Mouse (Mus musculus) fat pad, adult 2 months (tissue): ENCODE data around the gene Cmip.
A peak's percentile ranks its signal among the peaks of the same experiment; 100 is the strongest.

Experiments
- DNase-seq: peaks from one replicate; pipeline ENCODE4 v3.0.0-alpha.2; 2011; ENCODE audit warnings: low read depth, low spot score; ENCODE audit errors: extremely low read depth

Cmip gene

DNA sequence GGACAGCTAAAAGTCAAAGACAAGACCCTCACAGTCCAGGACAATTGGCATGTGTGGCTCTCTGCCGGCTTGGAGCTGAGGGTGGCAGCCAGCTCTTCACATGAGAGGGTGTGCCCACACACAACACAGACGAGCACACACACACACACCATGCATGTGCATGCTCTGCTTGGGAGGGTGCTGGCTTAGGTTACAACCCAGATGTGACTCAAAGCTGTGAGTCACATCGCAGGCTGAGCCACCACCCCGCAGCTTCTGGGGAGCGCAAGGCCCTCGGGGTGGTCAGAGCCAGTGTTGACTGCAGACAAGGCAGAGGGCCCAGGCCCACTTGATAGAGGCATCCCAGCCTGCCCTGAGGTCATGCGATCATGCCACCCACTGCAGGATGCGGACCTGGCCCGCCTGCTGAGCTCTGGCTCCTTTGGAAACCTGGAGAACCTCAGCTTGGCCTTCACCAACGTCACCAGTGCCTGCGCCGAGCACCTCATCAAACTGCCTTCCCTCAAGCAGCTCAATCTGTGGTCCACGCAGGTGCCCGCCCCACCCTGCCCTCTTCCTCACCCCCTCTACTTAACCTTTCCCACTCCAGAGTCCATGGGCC lies 197.8 kb downstream of the Cmip start:
- no peak for DNase-seq

DNA sequence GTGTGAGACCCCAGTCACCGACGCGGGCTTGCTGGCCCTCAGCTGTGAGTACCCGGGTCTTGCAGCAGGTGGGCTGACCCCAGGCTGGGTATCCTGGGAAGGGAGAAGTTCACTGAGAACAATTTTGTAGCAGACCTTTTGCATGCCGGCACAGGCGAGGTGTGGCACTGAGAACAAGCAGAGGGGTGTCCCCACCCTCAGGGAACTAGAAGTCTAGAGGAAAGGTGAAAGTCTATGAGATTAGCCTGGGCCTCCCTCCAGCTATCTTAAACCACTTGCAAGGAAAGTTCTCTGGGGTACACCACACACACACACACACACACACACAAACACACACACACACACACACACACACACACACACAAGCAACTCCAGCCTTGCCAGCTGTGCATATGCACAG lies 198.8 kb downstream of the Cmip start:
- DNase-seq: no peak

DNA sequence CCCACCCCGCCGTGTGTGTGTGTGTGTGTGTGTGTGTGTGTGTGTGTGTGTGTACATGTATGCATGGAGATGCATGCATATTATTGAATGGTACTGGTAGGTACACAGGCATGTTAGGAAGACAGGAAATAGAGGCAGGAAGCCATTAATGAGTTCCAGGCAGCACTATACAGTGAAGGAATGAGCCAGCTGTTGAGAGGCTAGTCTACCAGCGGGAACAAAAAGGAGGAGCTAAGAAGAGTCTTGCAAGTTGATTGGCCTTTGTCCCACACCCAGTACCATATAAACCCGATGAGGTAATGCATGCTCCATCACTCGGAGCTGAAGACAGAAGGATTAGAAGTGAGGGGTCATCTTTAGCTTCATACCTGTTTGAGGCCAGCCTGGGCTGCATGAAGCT lies 201.6 kb downstream of the Cmip start:
- DNase-seq: no peak

DNA sequence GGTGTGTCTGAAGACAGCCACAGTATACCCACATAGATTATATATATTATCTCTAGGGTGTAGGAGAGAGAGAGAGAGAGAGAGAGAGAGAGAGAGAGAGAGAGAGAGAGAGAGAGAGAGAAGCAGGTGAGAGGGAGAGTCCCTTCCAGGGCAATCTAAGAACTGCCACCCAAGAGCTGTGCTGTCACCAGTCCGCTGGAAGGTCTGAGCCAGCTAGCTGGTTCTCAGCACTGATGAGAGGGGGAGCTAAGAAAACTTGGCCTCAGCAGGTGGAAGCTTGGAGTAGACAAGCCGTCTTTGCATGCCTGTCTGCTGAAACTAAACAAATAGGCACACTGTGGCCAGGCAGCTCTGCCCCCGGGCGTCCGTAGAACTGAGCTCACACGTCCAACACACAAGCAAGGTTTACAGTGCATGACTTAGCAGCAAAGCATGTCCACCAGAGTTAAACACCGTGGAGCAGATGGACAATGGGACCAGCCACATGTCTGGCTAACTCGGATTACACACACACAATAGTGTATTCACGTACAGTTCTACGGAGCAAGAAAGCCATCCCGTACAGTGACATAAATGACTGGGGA lies 205.9 kb downstream of the Cmip start:
- DNase-seq: no peak

DNA sequence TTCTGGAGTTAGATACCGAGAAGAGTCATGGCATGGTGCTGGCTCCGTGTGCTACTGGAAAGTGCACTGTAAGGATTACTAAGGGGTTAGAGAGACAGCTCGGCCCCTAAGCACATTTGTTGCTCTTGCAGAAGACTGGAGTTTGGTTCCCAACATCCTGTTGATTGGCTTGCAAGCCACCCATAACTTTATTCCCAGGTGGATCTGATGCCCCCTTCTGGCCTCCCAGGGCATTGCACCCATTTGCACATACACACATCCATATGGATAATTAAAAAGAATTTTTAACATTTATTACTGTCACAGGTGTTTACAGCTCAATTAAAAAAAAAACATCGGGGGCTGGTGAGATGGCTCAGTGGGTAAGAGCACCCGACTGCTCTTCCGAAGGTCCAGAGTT lies 207.7 kb downstream of the Cmip start:
- DNase-seq: no peak

DNA sequence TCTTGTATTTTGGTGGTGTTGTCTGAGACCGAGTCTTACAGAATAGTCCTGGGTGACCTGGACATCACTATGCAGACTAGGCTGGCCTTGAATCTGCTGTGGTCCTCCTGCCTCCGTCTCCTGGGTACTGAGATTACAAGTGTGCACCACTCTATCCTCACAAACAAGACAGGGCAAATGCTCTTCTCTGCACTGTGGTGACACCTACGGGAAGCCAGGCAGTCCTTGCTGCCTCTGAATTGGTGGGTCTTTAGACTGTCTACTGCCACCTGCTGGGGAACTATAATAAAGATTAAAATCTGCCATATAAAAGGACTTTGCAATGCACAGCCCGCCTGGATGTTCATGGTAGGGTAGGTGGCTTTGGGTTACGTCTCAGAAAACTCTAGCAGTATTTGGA lies 208.4 kb downstream of the Cmip start:
- no peak for DNase-seq

DNA sequence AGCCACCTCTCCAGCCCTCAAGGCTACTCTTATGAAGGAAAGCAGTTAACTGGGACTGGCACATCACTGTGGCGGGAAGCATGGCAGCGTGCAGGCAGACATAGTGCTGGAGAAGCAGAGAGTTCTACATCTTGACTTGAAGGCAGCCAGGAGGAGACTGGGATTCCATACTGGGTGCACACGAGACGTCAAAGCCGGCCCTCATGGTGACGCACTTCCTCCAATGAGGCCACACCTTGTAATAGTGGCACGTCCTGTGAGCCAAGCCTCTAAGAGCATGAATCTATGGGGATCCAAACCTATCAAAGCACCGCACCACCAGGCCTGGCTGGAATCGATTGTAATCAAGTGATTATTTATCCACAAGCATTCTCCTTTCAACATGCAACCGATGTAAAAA lies 210.6 kb downstream of the Cmip start:
- DNase-seq: no peak

DNA sequence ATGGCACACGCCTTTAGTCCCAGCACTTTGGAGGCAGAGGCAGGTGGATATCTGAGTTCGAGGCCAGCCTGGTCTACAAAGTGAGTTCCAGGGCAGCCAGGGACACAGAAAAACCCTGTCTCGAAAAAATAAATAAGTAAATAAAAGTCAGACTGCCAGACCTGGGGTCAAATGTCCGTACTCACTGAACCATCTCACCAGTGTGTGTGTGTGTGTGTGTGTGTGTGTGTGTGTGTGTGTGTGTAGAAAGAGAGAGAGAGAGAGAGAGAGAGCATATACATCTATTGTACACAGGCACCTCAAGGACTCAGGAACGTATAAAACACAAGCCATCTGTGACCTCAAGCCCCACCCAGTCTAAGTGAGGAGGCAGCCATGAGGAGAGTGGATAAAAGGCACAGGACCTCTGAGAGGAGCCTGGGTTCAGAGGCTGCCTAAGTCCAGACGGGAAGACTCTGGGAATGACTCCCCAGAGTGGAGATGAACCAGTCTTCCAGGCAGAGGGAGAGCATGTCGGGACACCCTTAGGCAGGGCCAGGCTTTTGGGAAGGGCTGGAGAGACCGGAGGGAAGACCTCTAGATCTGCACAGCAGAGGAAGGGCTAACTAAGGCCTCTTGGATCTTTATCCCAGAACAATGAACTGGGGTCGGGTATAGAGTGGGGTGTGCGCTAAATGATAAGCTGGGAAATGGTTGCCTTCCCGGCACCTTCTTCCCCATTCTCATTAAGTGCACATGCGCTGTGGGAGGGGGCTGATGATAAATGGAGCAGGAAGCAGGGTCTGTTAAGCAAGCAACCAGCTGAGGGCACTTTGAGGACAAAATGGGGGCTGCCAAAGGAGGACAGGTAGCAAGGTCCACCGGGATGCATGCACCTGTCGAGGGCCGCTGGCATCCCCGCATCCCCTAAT lies 212.8 kb downstream of the Cmip start:
- no peak for DNase-seq

DNA sequence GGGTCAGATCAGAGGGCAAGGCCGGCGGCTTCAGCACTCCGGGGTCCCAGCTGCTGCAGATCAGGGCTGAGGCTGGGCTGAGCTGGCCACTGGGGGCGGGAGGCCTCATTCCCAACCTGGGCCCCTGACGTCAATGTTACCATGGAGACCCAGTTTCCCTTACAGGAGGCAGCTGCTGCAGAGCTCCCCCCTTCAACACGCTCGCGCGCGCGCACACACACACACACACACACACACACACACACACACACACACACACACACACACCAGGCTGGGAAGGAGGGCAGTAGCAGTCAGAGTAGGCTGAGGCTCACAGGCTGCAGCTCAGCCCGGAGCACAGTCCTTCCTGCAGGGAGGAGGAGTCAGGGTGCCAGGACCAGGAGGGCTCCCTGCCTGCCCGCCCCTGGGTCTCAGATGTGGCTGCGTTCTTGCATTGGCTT lies 213.5 kb downstream of the Cmip start:
- DNase-seq: no peak

DNA sequence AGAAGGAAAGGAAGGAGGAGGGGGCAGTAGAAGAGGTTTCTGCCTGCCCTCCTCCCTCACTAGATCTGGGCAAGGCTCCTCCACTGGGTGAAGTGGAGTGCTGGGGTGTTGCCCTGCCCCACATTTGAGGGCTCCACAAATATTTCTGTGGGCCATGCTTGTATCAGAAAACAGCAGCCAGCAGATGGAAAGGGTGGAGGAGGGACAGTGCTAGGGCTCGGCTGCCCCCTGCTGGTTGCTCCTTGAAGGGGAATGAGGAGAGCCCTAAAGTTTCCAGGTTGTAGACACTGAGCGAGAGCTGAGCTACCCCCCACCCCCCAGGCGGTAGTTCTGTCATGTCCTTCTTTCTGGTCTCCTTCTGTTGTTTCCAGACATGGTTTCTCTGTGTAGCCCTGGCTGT lies 214.3 kb downstream of the Cmip start:
- DNase-seq: no peak

DNA sequence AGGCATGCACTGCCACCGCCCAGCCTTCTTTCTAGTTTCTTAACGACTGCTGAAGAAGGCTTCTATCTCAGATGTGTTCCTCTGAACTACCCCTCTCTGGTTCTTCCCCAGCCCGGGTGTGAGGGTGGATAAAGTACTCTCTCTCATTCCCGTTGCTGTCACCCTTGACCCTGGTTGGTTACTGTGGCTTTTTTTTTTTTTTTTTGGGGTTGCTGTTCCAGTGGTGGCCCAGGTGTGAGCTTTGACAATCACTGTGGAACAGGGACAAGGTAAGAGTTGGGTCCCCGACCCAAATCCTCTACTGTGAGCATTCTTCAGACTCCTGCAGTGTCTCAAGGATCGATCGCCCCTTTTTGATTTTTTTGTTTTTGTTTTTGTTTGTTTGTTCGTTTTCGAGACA lies 214.8 kb downstream of the Cmip start:
- no peak for DNase-seq

DNA sequence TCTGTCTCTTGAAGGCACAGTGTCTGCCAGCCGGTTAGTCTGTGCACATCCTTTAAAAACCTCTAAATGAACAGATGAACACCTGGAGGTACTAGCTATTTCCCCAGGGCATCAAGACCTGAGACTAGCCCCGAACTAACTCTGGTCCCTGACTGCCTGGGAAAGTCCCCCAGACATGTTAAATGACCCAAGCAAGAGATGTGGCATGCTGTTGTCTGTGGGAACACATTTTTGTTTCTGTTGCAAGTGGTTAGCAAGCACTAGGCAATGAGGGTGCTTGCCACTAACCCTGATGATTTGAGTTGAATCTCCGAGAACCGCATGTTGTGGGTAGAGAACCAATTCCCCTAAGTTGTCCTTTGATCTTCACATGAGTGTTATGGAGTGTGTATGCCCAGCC lies 215.5 kb downstream of the Cmip start:
- DNase-seq: no peak

DNA sequence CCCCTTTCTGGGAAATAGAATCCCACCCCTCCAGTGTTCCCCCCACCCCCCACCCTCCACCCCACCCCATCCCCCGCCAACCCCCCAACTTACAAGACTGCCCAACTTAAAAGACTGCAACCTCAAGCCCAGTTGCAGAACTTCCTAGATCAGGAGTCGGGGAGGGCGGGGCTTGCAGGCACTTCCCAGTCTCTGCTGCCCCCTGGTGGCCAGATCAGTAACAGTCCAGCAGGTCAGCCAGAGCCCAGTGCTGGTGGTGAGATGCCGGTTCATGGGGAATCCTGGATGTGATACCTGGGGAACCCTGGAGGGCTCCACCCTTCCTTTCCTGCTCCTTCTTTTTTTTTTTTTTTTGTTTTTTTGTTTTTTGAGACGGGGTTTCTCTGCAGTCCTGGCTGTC lies 218.1 kb downstream of the Cmip start:
- DNase-seq: no peak

DNA sequence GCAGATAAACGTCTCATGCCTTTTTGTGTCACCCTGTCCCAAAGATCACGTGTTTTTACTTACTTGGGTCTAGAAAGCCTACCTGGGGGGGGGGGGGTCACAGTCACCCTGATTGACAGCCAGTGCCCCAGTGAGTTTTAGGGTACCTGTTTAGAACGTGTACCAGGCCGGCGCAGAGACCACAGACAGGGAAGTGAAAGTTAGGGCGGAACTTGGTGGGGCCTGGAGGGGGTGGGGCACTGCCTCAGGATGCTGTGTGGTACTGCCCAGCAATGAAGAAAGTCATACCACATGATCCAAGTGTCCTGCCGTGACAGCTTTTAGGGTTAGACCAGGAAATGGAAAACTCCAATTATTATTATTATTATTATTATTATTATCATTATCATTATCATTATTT lies 219.0 kb downstream of the Cmip start:
- DNase-seq: no peak

DNA sequence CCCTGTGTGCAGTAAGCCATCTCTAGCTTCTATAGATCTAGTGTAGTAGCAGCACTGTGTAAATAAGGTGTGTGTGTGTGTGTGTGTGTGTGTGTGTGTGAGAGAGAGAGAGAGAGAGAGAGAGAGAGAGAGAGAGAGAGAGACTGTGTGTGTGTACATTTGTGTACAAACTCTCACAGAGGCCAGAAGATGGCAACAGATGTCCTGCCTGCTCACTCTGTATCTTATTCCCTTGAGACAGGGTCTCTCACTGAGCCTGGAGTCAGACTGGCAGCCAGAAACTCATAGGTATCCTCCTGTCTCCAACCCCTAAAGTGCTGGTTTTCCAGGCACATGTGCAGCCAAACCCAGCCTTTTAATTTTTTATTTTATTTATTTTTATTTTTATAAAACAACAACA lies 221.2 kb downstream of the Cmip start:
- DNase-seq: no peak

DNA sequence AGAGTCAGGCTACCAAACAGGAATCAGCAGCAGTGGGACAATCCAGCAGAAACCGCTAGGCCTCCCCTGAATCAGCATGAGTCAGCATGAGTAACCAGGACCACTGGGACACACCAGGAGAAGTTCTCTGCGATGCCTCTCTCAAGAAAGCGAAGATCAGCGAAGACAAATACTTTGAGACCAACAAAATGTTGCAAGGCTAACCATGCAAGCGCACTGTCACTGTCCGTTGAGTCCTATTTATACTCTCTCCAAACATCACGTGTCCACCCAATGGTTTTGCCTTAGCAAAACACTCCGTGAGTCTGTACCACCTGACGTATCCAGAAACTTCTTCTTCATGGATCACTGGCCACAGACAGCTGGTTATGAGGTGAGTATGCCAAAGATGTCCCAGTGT lies 223.1 kb downstream of the Cmip start:
- DNase-seq: no peak

DNA sequence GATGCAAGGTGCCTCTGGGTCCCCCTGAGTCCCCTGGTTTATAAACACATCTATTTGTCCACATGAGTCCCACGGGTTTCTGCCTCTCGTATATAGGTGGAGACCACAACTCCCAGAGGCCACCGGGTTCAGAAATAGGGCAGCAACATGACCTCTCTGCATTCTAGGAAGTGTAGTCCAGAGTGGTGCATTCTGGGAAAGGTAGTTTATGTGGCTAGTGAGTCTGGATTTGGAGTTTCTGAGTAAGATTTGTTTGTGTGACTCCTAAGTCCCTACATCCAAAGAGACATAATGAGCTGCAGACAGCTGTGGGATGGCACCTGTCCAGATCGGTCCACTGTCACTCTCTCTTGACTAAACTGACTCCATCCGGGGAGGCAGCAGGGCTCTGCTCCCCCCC lies 223.7 kb downstream of the Cmip start:
- no peak for DNase-seq

DNA sequence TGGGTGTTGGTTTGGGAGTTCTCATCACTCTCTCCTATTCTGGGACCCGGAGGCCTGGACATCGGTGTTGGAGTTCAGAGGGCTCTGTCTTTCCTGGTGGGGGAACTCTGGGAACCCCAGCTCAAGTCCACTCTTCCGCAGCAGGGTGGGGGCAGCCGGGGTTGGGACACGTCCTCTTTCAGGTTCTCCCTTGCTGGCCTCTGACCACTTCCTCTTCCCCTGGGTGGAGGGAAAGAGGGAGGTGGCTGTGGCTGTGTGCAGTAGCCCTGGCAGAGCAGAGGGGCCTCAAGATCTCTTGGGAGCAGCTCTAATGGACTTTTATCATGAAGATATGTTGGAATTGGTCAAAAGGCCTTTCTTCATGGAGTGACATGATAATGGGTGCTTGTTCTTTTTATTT lies 225.0 kb downstream of the Cmip start:
- DNase-seq: no peak

DNA sequence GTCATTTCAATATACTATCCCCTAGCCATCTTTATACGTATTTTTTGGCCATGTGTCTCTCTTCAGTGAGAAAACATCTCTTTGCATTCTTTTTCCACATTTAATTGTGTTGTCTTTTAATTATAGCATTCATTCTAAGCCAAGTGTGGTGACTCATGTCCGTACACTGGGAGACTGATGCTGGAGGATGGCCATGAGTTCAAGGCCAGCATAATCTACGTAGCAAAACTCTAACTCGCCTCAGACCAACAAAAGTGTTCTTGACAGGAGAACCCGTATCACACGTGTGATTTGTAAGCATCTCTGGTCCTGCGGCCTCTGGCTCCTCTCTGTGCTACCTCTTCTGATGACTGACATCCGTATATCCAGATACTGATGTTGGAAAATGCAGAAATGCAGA lies 227.9 kb downstream of the Cmip start:
- no peak for DNase-seq

DNA sequence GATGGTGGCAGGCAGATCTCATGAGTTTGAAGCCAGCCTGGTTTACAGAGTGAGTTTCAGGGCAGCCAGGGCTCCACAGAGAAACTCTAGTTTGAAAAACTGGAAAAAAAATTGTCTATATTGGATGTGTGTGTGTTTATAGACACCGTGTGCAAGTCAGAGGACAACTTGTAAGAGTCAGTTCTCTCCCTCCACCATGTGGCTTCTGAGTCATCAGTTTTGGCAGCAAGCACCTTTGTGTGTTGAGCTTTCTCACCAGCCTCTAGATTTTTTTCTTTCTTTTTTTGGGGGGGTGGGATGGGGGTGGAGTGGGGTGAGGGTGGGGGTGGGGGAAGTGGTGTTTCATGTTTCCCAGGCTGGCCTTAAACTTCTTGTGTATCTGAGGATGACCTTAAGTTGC lies 228.5 kb downstream of the Cmip start:
- no peak for DNase-seq

DNA sequence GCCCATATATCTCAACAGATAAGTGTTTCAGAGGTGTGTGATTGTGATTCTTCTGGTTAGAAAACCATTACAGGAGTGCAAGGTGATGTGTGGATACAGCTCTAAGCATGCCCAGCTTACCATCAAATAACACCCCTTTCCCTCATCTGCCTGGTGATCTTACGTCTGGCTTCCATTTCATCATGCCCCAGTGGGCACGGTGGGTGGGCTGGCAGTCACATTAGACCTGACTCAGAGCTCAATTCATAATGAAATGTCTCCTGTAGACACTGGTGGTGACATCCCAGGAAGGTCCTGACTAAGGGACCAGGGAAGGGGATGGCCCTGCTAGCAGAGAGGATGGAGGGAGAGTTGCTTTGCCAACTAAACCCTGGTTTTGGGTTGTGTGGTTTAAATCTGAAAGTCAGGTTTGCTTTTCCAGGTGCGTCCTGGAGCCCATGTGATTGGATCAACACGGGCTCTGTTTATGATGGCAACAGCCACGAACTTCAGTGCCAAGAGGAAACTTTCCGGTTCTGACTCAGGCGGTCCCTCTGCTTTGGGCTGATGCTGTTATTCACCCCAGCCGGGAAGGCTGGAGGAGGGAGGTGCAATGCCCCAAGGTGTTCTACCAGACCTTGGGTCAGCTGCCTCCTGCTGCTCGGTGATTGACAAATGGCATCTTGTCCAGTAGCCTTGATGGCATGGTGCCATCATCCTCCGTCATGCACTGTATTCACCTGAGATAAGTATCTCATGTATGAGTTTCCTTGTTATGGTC lies 231.6 kb downstream of the Cmip start:
- DNase-seq: peak; percentile 76

DNA sequence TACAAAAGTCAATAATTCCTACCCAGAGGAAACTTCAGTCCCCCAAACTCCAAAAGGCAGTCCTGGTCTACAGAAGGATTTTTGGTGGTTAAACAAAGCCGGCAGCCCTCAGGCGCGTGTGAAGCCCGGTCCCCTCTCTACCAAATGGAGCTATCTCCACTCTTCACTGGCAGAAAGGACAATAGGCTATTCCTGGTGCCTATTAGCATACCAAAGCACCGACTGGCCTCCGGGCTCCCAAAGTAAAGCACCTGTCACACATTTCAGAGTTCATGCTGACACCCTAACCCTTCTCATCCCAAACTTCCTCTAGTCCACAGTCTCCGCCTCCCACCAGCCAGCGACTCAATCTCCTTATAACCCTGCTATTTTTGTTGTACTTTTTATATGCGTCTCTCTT lies 236.7 kb downstream of the Cmip start:
- no peak for DNase-seq
